Mouse (Mus musculus) bone marrow macrophage, adult 2 months (primary cell): ENCODE results near the gene Reps1.

ENCODE experiments used
- CTCF ChIP-seq: IDR thresholded peaks from 2 replicates; pipeline ENCODE4 v1.5.1; 2012; ENCODE audit warnings: low read depth, mild to moderate bottlenecking, low read length, moderate library complexity
- POLR2A ChIP-seq: IDR thresholded peaks from 2 replicates; pipeline ENCODE4 v1.6.1; 2012; ENCODE audit warnings: mild to moderate bottlenecking, low read depth, low read length, borderline replicate concordance

GRCm38 (mm10) chr10:18020846-18021245 lies 34.8 kb upstream of the Reps1 start:
- TF ChIP-seq POLR2A (no peak), CTCF (no peak)
